Mouse (Mus musculus): ENCODE data around the gene Clmn.

The Clmn gene

GRCm38 (mm10) chr12:104879577-104879989, 14.7 kb upstream of the Clmn start:
- no peak for DNase-seq

- no peak for DNase-seq
Measured at GRCm38 (mm10) chr12:104876053-104876452, 11.2 kb upstream of the Clmn start.

GRCm38 (mm10) chr12:104871987-104872386, 7.1 kb upstream of the Clmn start:
- no peak for DNase-seq

- no peak for DNase-seq
Measured at GRCm38 (mm10) chr12:104869737-104870136, 4.9 kb upstream of the Clmn start.

GRCm38 (mm10) chr12:104868430-104868829, 3.6 kb upstream of the Clmn start:
- DNase-seq = peak; percentile 25

- peak; percentile 83 for DNase-seq
Measured at GRCm38 (mm10) chr12:104867851-104868250, 3.0 kb upstream of the Clmn start.

- DNase-seq = no peak
Measured at GRCm38 (mm10) chr12:104865166-104865535, 275 bp upstream of the Clmn start.

GRCm38 (mm10) chr12:104863653-104864052, 1.2 kb downstream of the Clmn start:
- peak; percentile 76 for DNase-seq

- peak; percentile 39 for DNase-seq
Measured at GRCm38 (mm10) chr12:104859140-104859539, 5.7 kb downstream of the Clmn start.

- DNase-seq = peak; percentile 13
Measured at GRCm38 (mm10) chr12:104858732-104859131, 6.1 kb downstream of the Clmn start.

- no peak for DNase-seq
Measured at GRCm38 (mm10) chr12:104857614-104858013, 7.3 kb downstream of the Clmn start.

GRCm38 (mm10) chr12:104856540-104856939, 8.3 kb downstream of the Clmn start:
- no peak for DNase-seq

- no peak for DNase-seq
Measured at GRCm38 (mm10) chr12:104855548-104855947, 9.3 kb downstream of the Clmn start.

- no peak for DNase-seq
Measured at GRCm38 (mm10) chr12:104854826-104855225, 10.1 kb downstream of the Clmn start.

GRCm38 (mm10) chr12:104853374-104853773, 11.5 kb downstream of the Clmn start:
- DNase-seq = no peak

GRCm38 (mm10) chr12:104851711-104852508, 13.0 kb downstream of the Clmn start:
- peak; percentile 68 for DNase-seq

GRCm38 (mm10) chr12:104850119-104850518, 14.8 kb downstream of the Clmn start:
- peak; percentile 46 for DNase-seq

GRCm38 (mm10) chr12:104848667-104849066, 16.2 kb downstream of the Clmn start:
- DNase-seq = no peak

- DNase-seq = no peak
Measured at GRCm38 (mm10) chr12:104847227-104847626, 17.6 kb downstream of the Clmn start.

- peak; percentile 74 for DNase-seq
Measured at GRCm38 (mm10) chr12:104845707-104846106, 19.2 kb downstream of the Clmn start.

- DNase-seq = no peak
Measured at GRCm38 (mm10) chr12:104844989-104845388, 19.9 kb downstream of the Clmn start.

GRCm38 (mm10) chr12:104844279-104844678, 20.6 kb downstream of the Clmn start:
- no peak for DNase-seq

GRCm38 (mm10) chr12:104841256-104841655, 23.6 kb downstream of the Clmn start:
- DNase-seq = no peak

GRCm38 (mm10) chr12:104838987-104839386, 25.9 kb downstream of the Clmn start:
- DNase-seq = peak; percentile 52

GRCm38 (mm10) chr12:104838462-104838861, 26.4 kb downstream of the Clmn start:
- DNase-seq = no peak

Data from lung, postnatal 36 days (tissue).